Mouse (Mus musculus) layer of hippocampus, adult 9-10 months (tissue): ENCODE results near the gene Hoxa7.

Experiments used
- DNase-seq: peaks from one replicate; pipeline ENCODE4 v3.0.0; 2022; ENCODE audit warnings: low spot score

The Hoxa7 gene

DNA sequence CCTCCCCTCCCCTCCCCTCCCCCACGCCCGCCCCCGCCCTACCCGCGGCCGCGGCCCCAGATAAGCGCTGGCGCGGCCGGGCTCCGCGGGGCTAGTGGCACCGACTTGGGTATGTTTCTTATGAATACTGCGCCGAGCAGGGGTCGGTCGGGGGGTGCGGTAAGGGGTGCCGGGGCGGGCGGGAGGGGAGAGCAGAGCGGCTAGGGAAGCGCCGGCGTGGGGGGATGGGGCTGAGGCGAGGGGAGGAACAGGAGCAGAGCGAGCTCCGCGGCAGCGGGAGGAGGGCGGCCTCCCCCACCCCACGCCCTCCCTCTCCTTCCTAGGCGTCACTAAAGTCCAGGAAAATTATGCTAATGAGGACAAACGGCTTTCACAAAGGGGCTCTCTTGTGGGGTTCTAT lies 45.8 kb downstream of the Hoxa7 start:
- DNase-seq, result no peak

DNA sequence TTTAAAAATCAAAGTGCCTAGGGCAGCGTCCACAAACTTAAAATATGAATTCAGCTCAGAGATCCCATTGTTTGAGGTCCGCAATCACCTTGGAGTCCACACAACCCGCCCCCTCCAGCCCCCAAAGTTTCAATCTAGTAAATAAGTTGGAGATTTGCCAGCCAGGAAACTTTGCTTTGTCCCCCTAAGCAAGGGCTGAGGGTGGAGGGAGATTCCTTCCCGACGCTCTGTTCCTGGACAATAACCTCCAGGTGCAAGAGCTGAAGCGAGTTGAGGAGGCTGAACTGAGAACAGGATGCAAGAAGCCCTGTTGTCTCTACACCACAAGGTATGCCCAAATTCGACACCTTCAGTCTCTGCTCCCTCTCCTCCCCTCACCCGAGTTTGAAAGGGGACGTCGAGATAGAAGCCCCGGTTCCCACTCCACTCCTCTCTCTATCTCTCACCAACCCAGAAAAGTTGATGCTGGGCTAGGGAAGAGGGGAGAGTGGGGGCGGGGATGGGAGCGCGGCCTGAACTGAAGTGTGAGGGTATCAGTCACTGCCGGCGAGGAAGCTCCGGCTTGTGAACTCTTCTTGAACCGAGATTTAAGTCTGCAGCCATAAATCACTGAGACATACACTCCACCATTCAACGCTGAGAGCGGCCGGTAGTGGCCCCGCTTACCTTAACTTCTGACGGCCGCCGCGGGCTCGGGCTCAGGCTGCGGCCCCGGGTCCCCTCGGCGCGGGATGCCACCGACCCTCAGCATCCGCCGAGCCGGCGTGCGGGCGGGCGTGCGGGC lies 46.5 kb downstream of the Hoxa7 start:
- DNase-seq, result no peak

DNA sequence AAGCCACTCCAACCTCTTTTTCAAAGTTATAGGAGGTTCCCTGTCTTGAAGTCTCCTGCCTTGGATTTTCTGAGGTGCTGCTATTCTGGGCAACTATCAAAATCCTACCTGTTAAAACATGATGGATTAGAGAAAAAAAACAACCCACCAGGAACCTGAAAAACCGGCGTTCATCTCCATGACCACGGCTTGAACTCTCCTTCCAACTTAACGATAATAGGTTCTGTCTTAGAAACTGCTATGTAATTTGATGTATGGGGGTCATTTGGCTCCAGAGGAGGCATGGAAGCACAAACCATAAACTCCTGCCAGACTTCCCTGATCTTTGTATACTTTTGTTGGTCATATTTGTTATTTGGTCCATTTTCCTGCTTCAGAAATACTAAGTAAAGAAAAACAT lies 48.0 kb downstream of the Hoxa7 start:
- no peak for DNase-seq

- no peak for DNase-seq
Measured at GRCm38 (mm10) chr6:52172501-52172900, 49.2 kb downstream of the Hoxa7 start.

DNA sequence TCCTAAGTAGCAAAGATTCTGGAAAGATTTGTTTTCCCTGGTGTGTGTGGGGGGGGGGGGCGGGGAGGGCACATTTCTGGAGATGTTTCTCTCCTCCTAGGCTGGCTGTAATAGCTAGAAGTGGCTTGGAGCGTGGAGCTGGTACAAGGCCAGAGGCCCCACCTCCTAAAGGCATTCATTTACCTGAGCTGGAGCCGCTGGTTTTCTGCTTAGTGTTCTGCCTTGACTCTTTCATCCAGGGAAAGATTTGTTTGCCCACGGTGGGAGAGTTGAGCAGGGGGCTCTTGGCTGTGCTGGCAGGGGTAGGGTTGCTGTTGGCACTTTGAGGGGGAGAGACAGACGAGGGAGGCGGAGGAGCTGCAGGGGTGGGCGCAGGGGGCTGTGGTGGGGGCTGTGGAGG lies 49.7 kb downstream of the Hoxa7 start:
- no peak for DNase-seq

DNA sequence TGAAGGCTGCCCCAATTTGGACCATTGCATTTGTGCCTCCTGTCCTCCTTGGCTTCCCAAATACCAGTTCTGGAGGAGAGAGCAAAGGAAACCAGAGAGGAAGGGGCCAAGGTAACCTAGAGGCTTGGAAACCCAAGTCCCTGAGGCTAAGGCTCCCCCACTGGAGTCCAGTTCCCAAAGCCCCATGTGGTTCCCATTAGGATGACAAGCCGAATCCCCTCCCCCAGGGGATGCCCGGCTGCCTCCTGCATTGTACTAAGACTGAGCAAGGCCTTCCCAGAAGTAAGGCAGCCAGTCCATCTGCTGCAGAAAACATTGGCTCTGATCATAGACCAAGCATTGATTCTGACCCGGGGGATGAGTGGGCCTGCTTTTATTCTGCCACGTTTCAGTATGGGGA lies 50.3 kb downstream of the Hoxa7 start:
- DNase-seq, result no peak

DNA sequence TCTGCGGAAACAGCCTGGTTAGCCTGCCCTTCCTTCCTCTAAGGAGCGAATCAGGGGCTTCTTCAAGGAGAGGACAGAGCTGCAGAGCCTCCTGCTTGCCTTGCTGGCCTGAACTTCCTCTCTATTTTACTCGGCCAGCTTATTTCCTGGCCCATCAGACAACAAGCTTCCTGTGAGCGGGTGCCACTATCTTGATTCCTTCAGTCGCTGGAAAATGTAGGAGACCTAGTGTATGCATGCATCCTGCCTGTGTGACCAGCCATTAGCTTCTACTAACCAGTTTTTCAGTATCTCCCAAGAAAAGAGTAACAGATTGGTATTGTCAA lies 50.8 kb downstream of the Hoxa7 start:
- no peak for DNase-seq

GRCm38 (mm10) chr6:52170166-52170897 lies 51.3 kb downstream of the Hoxa7 start:
- DNase-seq, result no peak

GRCm38 (mm10) chr6:52169499-52170165 lies 52.0 kb downstream of the Hoxa7 start:
- DNase-seq, result no peak

DNA sequence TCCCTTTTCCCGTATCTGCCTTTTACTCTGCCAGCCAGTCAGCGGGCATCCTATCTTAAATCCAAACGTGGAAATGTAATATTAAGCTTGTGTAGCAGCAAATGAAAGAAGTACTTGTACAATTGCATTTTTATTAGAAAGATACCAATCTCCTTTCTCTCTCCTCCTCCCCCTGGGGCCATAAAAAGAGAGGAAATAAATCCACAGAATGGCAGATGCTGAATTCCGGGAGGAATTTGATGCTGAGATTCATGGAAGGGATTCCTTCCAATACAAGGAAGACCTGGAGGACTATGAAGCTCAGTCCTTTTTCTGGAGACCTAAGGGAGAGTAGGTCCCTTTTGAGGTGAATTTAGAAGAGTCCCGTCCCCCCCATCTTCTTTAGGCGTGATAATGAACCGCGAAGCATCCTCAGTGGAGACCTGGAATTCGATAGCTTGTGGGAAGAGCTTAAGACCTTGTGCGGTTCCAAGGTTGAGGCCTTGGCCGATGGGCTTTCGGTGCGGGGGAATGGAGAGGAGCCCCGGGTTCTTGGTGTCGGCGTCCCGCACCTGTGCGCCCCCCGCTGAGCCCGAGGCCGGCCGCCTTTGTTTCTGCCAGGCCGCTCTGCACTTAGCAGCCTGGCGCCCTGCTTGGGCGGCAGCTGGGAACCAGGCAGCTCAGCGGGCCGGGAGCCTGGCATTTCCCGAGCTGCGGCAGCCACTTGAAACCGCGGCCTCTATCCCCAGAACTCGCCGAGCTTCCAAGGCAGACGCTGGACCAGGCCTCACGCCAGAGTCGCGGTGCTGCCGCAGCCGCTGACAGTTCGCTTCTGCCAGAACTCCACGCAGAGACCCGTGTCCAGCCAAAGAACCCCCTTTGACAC lies 53.2 kb downstream of the Hoxa7 start:
- no peak for DNase-seq

GRCm38 (mm10) chr6:52167736-52168161 lies 53.9 kb downstream of the Hoxa7 start:
- DNase-seq, result no peak

GRCm38 (mm10) chr6:52167176-52167575 lies 54.5 kb downstream of the Hoxa7 start:
- no peak for DNase-seq

GRCm38 (mm10) chr6:52166431-52167077 lies 55.1 kb downstream of the Hoxa7 start:
- no peak for DNase-seq

GRCm38 (mm10) chr6:52165441-52166370 lies 55.9 kb downstream of the Hoxa7 start:
- no peak for DNase-seq

DNA sequence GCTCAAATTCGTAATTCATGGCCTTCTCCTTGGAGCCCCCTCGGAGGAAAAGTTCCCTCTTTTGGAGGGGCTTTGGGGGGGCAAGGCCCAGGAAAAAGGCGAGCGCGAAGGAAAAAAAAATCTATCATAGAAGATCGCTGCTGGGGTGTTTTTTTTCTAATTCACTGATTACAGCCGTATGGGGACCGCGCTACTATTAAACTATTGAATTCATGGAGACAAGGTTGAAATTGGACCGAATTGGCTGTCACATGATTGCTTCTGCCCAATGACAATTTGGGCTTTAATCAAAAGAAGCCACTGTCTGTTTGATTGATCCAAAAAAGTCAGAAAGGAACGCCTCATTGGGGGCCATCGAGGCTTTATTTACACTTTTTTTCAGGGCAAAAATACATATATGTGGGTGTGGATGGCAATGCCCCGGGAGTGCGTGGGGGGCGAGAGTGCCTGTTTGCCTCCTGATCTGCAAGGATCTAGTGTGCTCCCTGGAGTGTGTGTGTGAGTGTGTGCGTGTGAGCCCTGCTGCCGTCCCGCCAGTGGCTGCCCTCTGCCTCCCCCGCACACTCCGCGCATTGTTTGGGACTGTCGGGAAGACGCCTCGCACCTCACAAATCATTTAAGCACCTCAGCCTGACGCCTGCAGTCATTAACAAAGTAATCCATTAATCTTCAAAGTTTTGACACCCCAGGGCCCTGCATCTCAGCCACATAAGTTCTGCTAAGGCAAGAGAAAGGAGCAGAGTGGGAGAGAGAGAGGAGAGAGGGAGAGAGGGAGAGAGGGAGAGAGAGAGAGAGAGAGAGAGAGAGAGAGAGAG lies 56.8 kb downstream of the Hoxa7 start, which contains the start of gene Hoxa2:
Hoxa2 (minus strand) TSS at position 206 of the 815 bp plus-strand sequence.
- DNase-seq, result no peak
